Mouse (Mus musculus) heart, postnatal 0 days (tissue): ENCODE measurements at regions not wholly inside any gene's neighbourhood (a gene's known extent, or its start where the extent isn't known, plus 50 kb on each side); places are given as distances from the start of the nearest gene placed in this dataset.

Experiments
- CTCF ChIP-seq: IDR thresholded peaks from 2 replicates; pipeline ENCODE4 v1.5.1; 2016; ENCODE audit warnings: antibody characterized with exemption, control low read depth, low read depth
- EP300 ChIP-seq: IDR thresholded peaks from 2 replicates; pipeline ENCODE4 v1.6.1; 2016; ENCODE audit warnings: antibody characterized with exemption, low read depth

GRCm38 (mm10) chr13:39362536-39362935, 401.9 kb upstream of the Slc35b3 start:
- no peak for TF ChIP-seq EP300
- no peak for TF ChIP-seq CTCF
